Mouse (Mus musculus) heart, postnatal 0 days (tissue): ENCODE measurements around the gene Pip4k2b.

Source experiments
- CTCF ChIP-seq: IDR thresholded peaks from 2 replicates; pipeline ENCODE4 v1.5.1; 2016; ENCODE audit warnings: antibody characterized with exemption, control low read depth, low read depth
- EP300 ChIP-seq: IDR thresholded peaks from 2 replicates; pipeline ENCODE4 v1.6.1; 2016; ENCODE audit warnings: antibody characterized with exemption, low read depth

- TF ChIP-seq CTCF (no peak), EP300 (no peak)
These were observed 44.9 kb downstream of the Pip4k2b start for GRCm38 (mm10) chr11:97699626-97700002.
